Mouse (Mus musculus): ENCODE data around the gene Spry2.

DNA sequence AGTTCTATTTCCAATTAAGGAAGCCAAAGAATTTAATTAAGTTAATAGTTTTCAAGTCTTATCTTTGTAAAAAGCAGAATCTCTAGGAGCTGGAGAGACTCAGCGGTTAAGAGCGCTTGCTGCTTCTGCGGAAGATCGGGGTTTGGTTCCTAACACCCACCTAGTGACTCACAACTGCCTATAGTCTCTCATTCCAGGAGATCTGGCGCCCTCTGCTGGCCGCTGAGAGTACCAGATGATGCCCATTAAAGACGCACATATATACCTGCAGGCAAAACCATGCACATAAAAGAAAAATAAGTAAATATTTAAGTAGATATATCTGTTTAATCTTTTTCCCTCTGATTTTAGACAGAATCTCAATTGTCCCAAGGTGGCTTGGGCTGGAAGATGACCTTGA is 6.2 kb upstream of the Spry2 start:
- peak; percentile 57 for TF ChIP-seq CTCF (IDR thresholded peaks at IDR 0.05; ENCODE audit: borderline replicate concordance, insufficient read depth, low read depth, low read length)
- no peak for TF ChIP-seq POLR2A (IDR thresholded peaks at IDR 0.05; ENCODE audit: borderline replicate concordance, insufficient read depth, low read length)

All from cerebellum, adult 2 months (tissue).